Mouse (Mus musculus) liver, postnatal 0 days (tissue): ENCODE data around the gene Nudt15. TPM values are rescaled to one million over a fixed set of nuclear protein-coding genes. Genes with fewer than 3 reads are reported as not detected.

Experiments
- ATAC-seq: fragments of 200-750 bp; cut with Nextera tagmentation; 2 replicates; pipeline ENCODE4 v1.8.0; 2017; ENCODE audit warnings: mild to moderate bottlenecking, moderate library complexity
- DNase-seq: peaks from one replicate; pipeline ENCODE4 v3.0.0-alpha.2; 2016
- H3K27ac ChIP-seq: fragments of 300-500 bp; sonication (generic); 2 replicates; pipeline ENCODE4 v1.5.1; 2014; ENCODE audit warnings: antibody characterized with exemption, moderate library complexity, mild to moderate bottlenecking, low read depth
- H3K27me3 ChIP-seq: fragments of 300-500 bp; sonication (generic); 2 replicates; pipeline ENCODE4 v1.6.1; 2014; ENCODE audit warnings: low read length, control low read depth, mixed read lengths; ENCODE audit not compliant: insufficient read depth
- H3K36me3 ChIP-seq: fragments of 300-500 bp; sonication (generic); replicated peaks from 2 replicates; pipeline ENCODE4 v1.6.1; 2014; ENCODE audit warnings: mild to moderate bottlenecking, control low read depth, low read length, moderate library complexity, mixed read lengths; ENCODE audit not compliant: insufficient read depth
- H3K4me1 ChIP-seq: fragments of 300-500 bp; sonication (generic); 2 replicates; pipeline ENCODE4 v1.6.1; 2014; ENCODE audit warnings: antibody characterized with exemption, mild to moderate bottlenecking, control low read depth; ENCODE audit not compliant: insufficient read depth
- H3K4me2 ChIP-seq: fragments of 300-500 bp; sonication (generic); 2 replicates; pipeline ENCODE4 v1.6.1; 2014; ENCODE audit warnings: low read depth, mild to moderate bottlenecking, low read length, moderate library complexity, mixed read lengths
- H3K4me3 ChIP-seq: fragments of 300-500 bp; sonication (generic); 2 replicates; pipeline ENCODE4 v1.5.1; 2014; ENCODE audit warnings: low read depth, low read length
- H3K9ac ChIP-seq: fragments of 300-500 bp; sonication (generic); replicated peaks from 2 replicates; pipeline ENCODE4 v1.6.1; 2014; ENCODE audit warnings: mild to moderate bottlenecking, moderate library complexity
- H3K9me3 ChIP-seq: fragments of 300-500 bp; sonication (generic); 2 replicates; pipeline ENCODE4 v1.6.1; 2016; ENCODE audit warnings: mild to moderate bottlenecking, control low read depth, low read length, mixed read lengths
- CTCF ChIP-seq: sonication (generic); IDR thresholded peaks from 2 replicates; pipeline ENCODE4 v1.5.1; 2016; ENCODE audit warnings: antibody characterized with exemption, low read depth
- EP300 ChIP-seq: IDR thresholded peaks from 2 replicates; pipeline ENCODE4 v1.6.1; 2016; ENCODE audit warnings: antibody characterized with exemption, low read depth, mild to moderate bottlenecking
- WGBS: fragments of 180-500 bp; shearing (Covaris S2); extraction: QIAGEN DNeasy Blood & Tissue Kit; methylation state at CpG from one replicate; pipeline ENCODE4 v1.1.7; 2014; ENCODE audit not compliant: insufficient replicate concordance; 5-methylcytosine and 5-hydroxymethylcytosine counted together
- polyA plus RNA-seq: library from polyadenylated mRNA; unstranded; fragments of >200 nt; fragmentation: Nextera tagmentation; extraction: Ambion mirVana; gene quantifications from 2 replicates; pipeline ENCODE4 v1.2.1, GENCODE M21; 2015

Gene Nudt15
- polyA plus RNA-seq, 1 experiment from 2014 or later, result 1.9 TPM

GRCm38 (mm10) chr14:73509765-73510423 is 38.1 kb downstream of the Nudt15 start, which contains the start of gene Med4:
Med4 (plus strand) TSS chr14:73510025.
- DNase-seq (peak; percentile 94), ATAC-seq (peak; percentile 94)
- Histone ChIP-seq H3K9me3 (no peaks in the 10 kb centered on the region), H3K4me1 (peaks cover 8% of the 10 kb centered on the region; the same call in 1 of the 2 replicates), H3K27me3 (no peaks in the 10 kb centered on the region), H3K36me3 (peaks cover 15% of the 10 kb centered on the region), H3K9ac (peak within 1 kb of the TSS; percentile 92), H3K4me2 (peak within 1 kb of the TSS; percentile 92), H3K27ac (0 out of 2 replicates have a peak within 1 kb of the TSS, but pooled peaks have one; percentile 58), H3K4me3 (peak within 1 kb of the TSS; percentile 91)
- WGBS, result under 1% methylated on average over 41 of the region's 41 CpGs
- 0 out of 2 replicates have a peak, but pooled peaks have one; percentile 60 for TF ChIP-seq EP300
- peak; percentile 100 for TF ChIP-seq CTCF

GRCm38 (mm10) chr14:73508630-73509395 is 39.2 kb downstream of the Nudt15 start:
- Histone ChIP-seq H3K27me3 (no peaks in the 10 kb centered on the region), H3K4me2 (no peak overlapping the region), H3K27ac (no peak overlapping the region), H3K9ac (no peak overlapping the region), H3K4me3 (no peak overlapping the region), H3K4me1 (peaks cover 8% of the 10 kb centered on the region; the same call in 1 of the 2 replicates), H3K36me3 (peaks cover 11% of the 10 kb centered on the region), H3K9me3 (no peaks in the 10 kb centered on the region)
- DNase-seq (no peak), ATAC-seq (no peak)
- WGBS, result 75% methylated on average over 6 of the region's 6 CpGs
- no peak for TF ChIP-seq CTCF
- TF ChIP-seq EP300, result no peak

GRCm38 (mm10) chr14:73507702-73508376 is 40.2 kb downstream of the Nudt15 start:
- Histone ChIP-seq H3K4me1 (peaks cover 8% of the 10 kb centered on the region; the same call in 1 of the 2 replicates), H3K9me3 (no peaks in the 10 kb centered on the region), H3K4me3 (no peak overlapping the region), H3K4me2 (peak overlapping the region; percentile 35; the same call in 1 of the 2 replicates), H3K27ac (peak overlapping the region; percentile 52; the same call in 1 of the 2 replicates), H3K27me3 (no peaks in the 10 kb centered on the region), H3K9ac (no peak overlapping the region), H3K36me3 (peaks cover 6% of the 10 kb centered on the region)
- 51% methylated on average over 11 of the region's 11 CpGs for WGBS
- DNase-seq, result no peak
- TF ChIP-seq CTCF (no peak), EP300 (0 out of 2 replicates have a peak, but pooled peaks have one; percentile 8)
- peak; percentile 26 for ATAC-seq

GRCm38 (mm10) chr14:73507200-73507599 is 40.8 kb downstream of the Nudt15 start:
- Histone ChIP-seq H3K9me3 (no peaks in the 10 kb centered on the region), H3K4me3 (no peak overlapping the region), H3K27ac (no peak overlapping the region), H3K36me3 (peaks cover 4% of the 10 kb centered on the region), H3K4me2 (0 out of 2 replicates have a peak overlapping the region, but pooled peaks have one; percentile 35), H3K4me1 (peaks cover 8% of the 10 kb centered on the region; the same call in 1 of the 2 replicates), H3K9ac (no peak overlapping the region), H3K27me3 (no peaks in the 10 kb centered on the region)
- ATAC-seq (no peak), DNase-seq (no peak)
- 72% methylated on average over 15 of the region's 15 CpGs for WGBS
- no peak for TF ChIP-seq EP300
- TF ChIP-seq CTCF, result no peak

- no peak overlapping the region for H3K9ac ChIP-seq
- H3K27ac ChIP-seq, result no peak overlapping the region
- TF ChIP-seq EP300 (no peak), CTCF (no peak)
- H3K36me3 ChIP-seq, result no peaks in the 10 kb centered on the region
- H3K27me3 ChIP-seq, result no peaks in the 10 kb centered on the region
- H3K4me3 ChIP-seq, result no peak overlapping the region
- DNase-seq (no peak), ATAC-seq (no peak)
- no peak overlapping the region for H3K4me2 ChIP-seq
- 57% methylated on average over 8 of the region's 8 CpGs for WGBS
- no peaks in the 10 kb centered on the region for H3K9me3 ChIP-seq
- H3K4me1 ChIP-seq, result peaks cover 8% of the 10 kb centered on the region
Observed at GRCm38 (mm10) chr14:73506283-73506682, 41.8 kb downstream of the Nudt15 start.
